Mouse (Mus musculus): ENCODE data around the gene Flnc. TPM values are rescaled to one million over a fixed set of nuclear protein-coding genes. Genes with fewer than 3 reads are reported as not detected.

The Flnc gene
- total RNA-seq, 2 experiments from 2014 or later = 403 to 438 TPM

Small RNAs within 50 kb of the gene (microRNA-seq; reads per million reads assigned to microRNA genes)
- gene Gm26220 (0 reads per million in 2 experiments), gene Gm44354 (0 reads per million in 2 experiments)

Other genes with a start within 250 kb of the Flnc start
- 10 to 100 TPM; 10.5 to 15.5 TPM for gene Impdh1, start 216.9 kb upstream of the Flnc start, total RNA-seq (2021)
- gene Hilpda, start 160.8 kb upstream of the Flnc start, total RNA-seq (2021) = 1 to 10 TPM; 3.2 to 3.4 TPM
- not detected for gene Fam71f2, start 153.7 kb upstream of the Flnc start, total RNA-seq (2021)
- gene Fam71f1, start 114.1 kb upstream of the Flnc start, total RNA-seq (2021) = not detected
- 10 to 100 TPM; 82.5 to 86.2 TPM for gene Calu, start 85.2 kb upstream of the Flnc start, total RNA-seq (2021)
- under 1 TPM in 1 of 2 experiments, not detected in 1; 0.35 TPM for gene Opn1sw, start 44.8 kb upstream of the Flnc start, total RNA-seq (2021)
- gene Ccdc136, start 36.9 kb upstream of the Flnc start, total RNA-seq (2021) = 10 to 100 TPM; 10.1 to 12.9 TPM
- gene Atp6v1f, start 34.5 kb downstream of the Flnc start, total RNA-seq (2021) = 100 to 1,000 TPM in 1 of 2 experiments, 10 to 100 TPM in 1; 94.2 to 103 TPM
- gene Atp6v1fnb, start 38.2 kb downstream of the Flnc start, total RNA-seq (2021) = not detected
- 1 to 10 TPM; 5.4 to 5.9 TPM for gene Kcp, start 74.7 kb downstream of the Flnc start, total RNA-seq (2021)
- gene Irf5, start 93.4 kb downstream of the Flnc start, total RNA-seq (2021) = 1 to 10 TPM; 1.6 to 3.7 TPM
- gene Tnpo3, start 176.6 kb downstream of the Flnc start, total RNA-seq (2021) = 10 to 100 TPM; 29.3 to 32.4 TPM

All from gastrocnemius, postnatal 36 days (tissue).